Mouse (Mus musculus): ENCODE measurements around the gene H2al1m.

- TF ChIP-seq CTCF (IDR thresholded peaks at IDR 0.05; ENCODE audit: low read depth) (no peak), EP300 (IDR thresholded peaks at IDR 0.05; ENCODE audit: low read depth) (no peak)
Observed at GRCm38 (mm10) chrX:9271947-9272459, 11.6 kb upstream of the H2al1m start.

Data from heart, postnatal 0 days (tissue).